Mouse (Mus musculus) embryonic facial prominence, embryonic 12.5 days (tissue): ENCODE results near the gene Xpo6. TPM values are rescaled to one million over a fixed set of nuclear protein-coding genes. Genes with fewer than 3 reads are reported as not detected.

Experiments
- ATAC-seq: fragments of 200-750 bp; cut with Nextera tagmentation; 2 replicates; pipeline ENCODE4 v1.8.0; 2017; ENCODE audit not compliant: insufficient number of reproducible peaks, insufficient read depth, low FRiP score, low TSS enrichment
- H3K27ac ChIP-seq: fragments of 300-500 bp; sonication (generic); 2 replicates; pipeline ENCODE4 v1.5.1; 2016; ENCODE audit warnings: mild to moderate bottlenecking
- H3K27me3 ChIP-seq: fragments of 300-500 bp; sonication (generic); 2 replicates; pipeline ENCODE4 v1.6.1; 2016; ENCODE audit warnings: mild to moderate bottlenecking, moderate library complexity
- H3K36me3 ChIP-seq: fragments of 300-500 bp; sonication (generic); 2 replicates; pipeline ENCODE4 v1.6.1; 2016; ENCODE audit warnings: mild to moderate bottlenecking
- H3K4me1 ChIP-seq: fragments of 300-500 bp; sonication (generic); 2 replicates; pipeline ENCODE4 v1.6.1; 2016
- H3K4me2 ChIP-seq: fragments of 300-500 bp; sonication (generic); replicated peaks from 2 replicates; pipeline ENCODE4 v1.6.1; 2016; ENCODE audit warnings: mild to moderate bottlenecking, moderate library complexity
- H3K4me3 ChIP-seq: fragments of 300-500 bp; sonication (generic); 2 replicates; pipeline ENCODE4 v1.5.1; 2016; ENCODE audit warnings: mild to moderate bottlenecking
- H3K9ac ChIP-seq: fragments of 300-500 bp; sonication (generic); 2 replicates; pipeline ENCODE4 v1.6.1; 2016; ENCODE audit warnings: mild to moderate bottlenecking, moderate library complexity
- H3K9me3 ChIP-seq: fragments of 300-500 bp; sonication (generic); 2 replicates; pipeline ENCODE4 v1.6.1; 2016; ENCODE audit warnings: mild to moderate bottlenecking, moderate library complexity
- WGBS: fragments of 180-500 bp; shearing (Covaris S2); methylation state at CpG from one replicate; pipeline ENCODE4 v1.1.7; 2016; 5-methylcytosine and 5-hydroxymethylcytosine counted together
- polyA plus RNA-seq: library from polyadenylated mRNA; unstranded; fragments of >200 nt; fragmentation: Nextera tagmentation; extraction: Ambion mirVana; gene quantifications from 2 replicates; pipeline ENCODE4 v1.2.1, GENCODE M21; 2016

The Xpo6 gene
- polyA plus RNA-seq, 1 experiment from 2014 or later, result 78.5 TPM

DNA sequence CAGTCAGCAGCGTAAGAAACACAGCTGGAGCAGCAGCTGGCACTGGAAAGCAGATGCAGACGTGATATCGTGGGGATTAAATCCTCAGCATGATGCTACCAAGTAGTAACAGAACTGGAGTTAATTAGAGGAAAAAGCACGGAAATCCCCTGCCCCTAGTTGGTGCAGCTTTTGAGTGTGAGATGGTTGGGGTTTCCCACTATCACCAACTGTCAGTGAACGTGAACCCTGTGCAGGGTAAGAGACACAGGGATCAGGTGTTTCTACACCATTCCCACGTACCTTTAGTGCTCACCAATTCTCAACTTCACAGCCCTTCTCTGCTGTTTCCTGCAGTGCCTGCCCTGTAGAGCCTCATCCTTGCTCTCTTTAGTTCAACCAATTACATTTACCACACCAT lies 80.5 kb downstream of the Xpo6 start:
- Histone ChIP-seq H3K36me3 (peaks cover 70% of the 10 kb centered on the region), H3K27me3 (no peaks in the 10 kb centered on the region), H3K4me2 (no peak overlapping the region), H3K9me3 (no peaks in the 10 kb centered on the region), H3K4me1 (no peaks in the 10 kb centered on the region), H3K9ac (no peak overlapping the region), H3K4me3 (no peak overlapping the region), H3K27ac (no peak overlapping the region)
- 73% methylated on average over 6 of the region's 6 CpGs for WGBS
- ATAC-seq, result no peak

DNA sequence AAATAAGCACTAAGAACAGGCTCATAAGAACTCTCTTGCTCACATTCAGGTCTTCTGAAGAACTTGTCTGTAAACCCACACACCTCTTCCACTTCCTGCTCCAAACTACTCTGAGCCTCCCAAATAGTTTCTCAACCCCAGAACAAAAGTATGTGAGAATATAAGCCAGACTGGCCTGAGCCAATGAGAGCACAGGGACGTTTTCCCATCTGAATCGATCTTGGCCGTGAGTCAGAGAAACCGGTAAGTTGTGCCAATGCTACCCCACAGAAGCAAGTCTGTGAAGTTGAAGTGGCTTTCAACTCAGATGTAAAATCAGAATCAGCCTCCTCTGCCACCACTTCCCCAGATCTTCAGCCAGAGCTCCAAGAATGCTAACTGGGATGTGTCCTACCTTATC lies 87.0 kb downstream of the Xpo6 start:
- Histone ChIP-seq H3K27ac (no peak overlapping the region), H3K9me3 (no peaks in the 10 kb centered on the region), H3K4me1 (no peaks in the 10 kb centered on the region), H3K4me2 (no peak overlapping the region), H3K27me3 (no peaks in the 10 kb centered on the region), H3K4me3 (no peak overlapping the region), H3K36me3 (peaks cover 69% of the 10 kb centered on the region), H3K9ac (no peak overlapping the region)
- ATAC-seq, result no peak
- WGBS, result 95% methylated on average over 4 of the region's 4 CpGs

DNA sequence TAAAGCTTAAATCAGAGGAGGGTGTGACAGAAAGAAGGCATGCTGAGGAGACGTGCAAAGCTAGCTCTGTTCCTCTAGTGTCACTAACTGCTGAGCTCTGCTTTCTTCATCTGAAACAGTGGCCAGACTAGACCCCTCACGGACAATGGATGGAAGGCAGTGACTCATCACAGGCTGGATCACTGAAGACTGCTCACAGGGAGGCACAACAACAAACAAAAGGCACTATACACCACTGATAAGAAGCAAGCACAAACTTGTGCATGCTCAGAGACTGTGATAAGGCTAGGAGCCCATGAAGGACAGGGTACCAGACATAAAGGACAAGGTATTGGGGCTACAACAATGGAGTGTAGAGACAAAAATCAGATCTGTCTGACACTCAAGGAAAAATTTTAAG lies 89.1 kb downstream of the Xpo6 start:
- H3K9ac ChIP-seq, result no peak overlapping the region
- H3K36me3 ChIP-seq, result peaks cover 87% of the 10 kb centered on the region
- no peak overlapping the region for H3K4me2 ChIP-seq
- no peaks in the 10 kb centered on the region for H3K4me1 ChIP-seq
- 85% methylated on average over 2 of the region's 2 CpGs for WGBS
- H3K27me3 ChIP-seq, result no peaks in the 10 kb centered on the region
- ATAC-seq, result no peak
- H3K27ac ChIP-seq, result no peak overlapping the region
- no peaks in the 10 kb centered on the region for H3K9me3 ChIP-seq
- H3K4me3 ChIP-seq, result no peak overlapping the region

DNA sequence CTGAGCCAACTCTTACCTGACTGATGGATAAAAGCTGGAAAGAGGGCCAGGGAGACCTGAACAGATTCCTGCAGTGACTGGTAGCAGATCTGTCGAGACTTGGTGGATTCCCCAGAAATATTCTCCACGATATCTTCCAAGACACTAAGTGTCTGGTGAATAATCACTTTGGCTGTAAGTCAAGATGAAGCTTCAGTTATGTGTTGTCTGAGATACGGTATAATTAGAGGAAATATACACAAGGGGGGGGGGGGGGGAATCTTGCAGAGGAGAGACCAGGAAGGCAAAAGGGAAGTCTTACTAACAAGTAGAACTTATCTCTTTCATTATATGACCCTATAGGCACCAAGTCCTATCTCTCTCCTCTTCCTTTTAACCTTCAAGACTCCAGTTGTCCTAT lies 90.4 kb downstream of the Xpo6 start:
- 80% methylated on average over 3 of the region's 3 CpGs for WGBS
- Histone ChIP-seq H3K27ac (no peak overlapping the region), H3K4me1 (no peaks in the 10 kb centered on the region), H3K4me3 (no peak overlapping the region), H3K27me3 (no peaks in the 10 kb centered on the region), H3K9me3 (no peaks in the 10 kb centered on the region), H3K9ac (no peak overlapping the region), H3K36me3 (peaks cover 88% of the 10 kb centered on the region), H3K4me2 (no peak overlapping the region)
- no peak for ATAC-seq

DNA sequence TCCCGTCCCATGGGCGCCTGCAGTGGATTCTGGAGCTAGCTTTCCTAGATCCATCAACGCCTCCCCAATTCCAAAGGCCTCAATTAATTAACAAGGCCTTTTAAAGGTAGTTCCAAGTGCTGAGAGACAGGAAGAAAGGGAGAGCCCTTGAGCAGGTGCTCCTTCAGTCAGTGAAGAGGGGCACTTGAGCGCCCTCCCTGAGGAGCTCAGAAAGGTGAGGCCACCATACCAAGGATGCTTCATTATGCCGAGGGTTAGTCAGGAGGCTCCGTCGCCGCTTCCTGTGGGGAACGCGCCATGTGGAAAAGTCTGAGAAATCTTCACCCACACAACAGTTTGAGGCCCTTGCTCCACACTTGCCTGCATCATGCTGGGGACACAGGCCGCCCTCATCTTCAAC lies 99.9 kb downstream of the Xpo6 start:
- H3K9me3 ChIP-seq, result no peaks in the 10 kb centered on the region
- no peak overlapping the region for H3K4me3 ChIP-seq
- H3K4me2 ChIP-seq, result no peak overlapping the region
- H3K9ac ChIP-seq, result no peak overlapping the region
- H3K4me1 ChIP-seq, result no peaks in the 10 kb centered on the region
- H3K36me3 ChIP-seq, result peaks cover 72% of the 10 kb centered on the region
- H3K27me3 ChIP-seq, result no peaks in the 10 kb centered on the region
- H3K27ac ChIP-seq, result no peak overlapping the region
- no peak for ATAC-seq
- 94% methylated on average over 11 of the region's 11 CpGs for WGBS

DNA sequence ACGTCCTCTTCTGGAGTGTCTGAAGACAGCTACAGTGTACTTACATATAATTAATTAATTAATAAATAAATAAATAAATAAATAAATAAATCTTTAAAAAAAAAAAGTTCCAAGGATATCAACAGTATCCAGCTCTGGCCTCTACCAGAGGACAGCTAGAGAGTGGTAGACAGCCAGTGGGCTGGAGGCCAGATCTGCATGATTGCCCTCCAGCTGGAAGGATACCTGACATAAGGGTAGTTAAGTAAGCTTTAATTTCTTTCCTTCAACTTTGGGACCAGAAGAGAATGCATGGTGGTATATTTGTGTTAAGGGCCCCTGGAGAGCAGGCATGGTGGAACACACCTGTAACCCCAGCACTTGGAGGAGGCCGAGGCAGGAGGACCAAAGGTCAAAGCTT lies 100.5 kb downstream of the Xpo6 start:
- Histone ChIP-seq H3K9me3 (no peaks in the 10 kb centered on the region), H3K27me3 (no peaks in the 10 kb centered on the region), H3K4me1 (no peaks in the 10 kb centered on the region), H3K9ac (no peak overlapping the region), H3K4me3 (no peak overlapping the region), H3K4me2 (no peak overlapping the region), H3K36me3 (peaks cover 69% of the 10 kb centered on the region), H3K27ac (no peak overlapping the region)
- no peak for ATAC-seq
- whole genome bisulfite sequencing, result 86% methylated on average over 2 of the region's 2 CpGs

DNA sequence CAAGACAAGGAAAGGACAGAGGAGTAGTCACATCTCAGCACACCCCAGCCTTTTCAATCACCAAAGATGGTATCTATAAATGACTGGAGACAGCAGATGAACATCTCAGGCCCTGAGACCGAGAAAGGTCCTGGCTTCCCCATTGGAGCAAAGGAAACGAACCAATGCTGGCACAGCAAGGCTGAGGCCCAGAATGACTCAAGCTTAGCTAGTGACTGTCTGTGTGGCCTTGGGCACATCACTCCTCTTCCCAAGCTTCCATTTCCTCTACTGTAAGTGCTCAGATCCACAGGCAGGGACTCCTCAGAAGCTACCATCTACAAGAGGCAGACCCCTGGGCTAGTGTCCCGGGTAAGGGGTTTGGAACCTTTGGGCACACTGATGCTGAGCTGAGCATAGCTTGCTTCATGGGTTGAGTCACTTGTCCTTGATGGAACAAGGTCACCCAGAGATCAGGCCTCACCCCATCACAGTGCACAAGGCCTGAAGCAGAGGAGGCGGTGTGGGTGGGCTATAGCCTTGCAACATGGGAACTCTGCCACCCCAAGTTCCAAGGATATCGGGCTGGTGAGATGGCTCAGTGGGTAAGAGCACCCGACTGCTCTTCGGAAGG lies 101.0 kb downstream of the Xpo6 start:
- H3K36me3 ChIP-seq, result peaks cover 63% of the 10 kb centered on the region
- no peaks in the 10 kb centered on the region for H3K4me1 ChIP-seq
- H3K27ac ChIP-seq, result no peak overlapping the region
- no peaks in the 10 kb centered on the region for H3K9me3 ChIP-seq
- whole genome bisulfite sequencing, result 95% methylated on average over 7 of the region's 7 CpGs
- no peak overlapping the region for H3K4me3 ChIP-seq
- no peak for ATAC-seq
- no peak overlapping the region for H3K9ac ChIP-seq
- H3K27me3 ChIP-seq, result no peaks in the 10 kb centered on the region
- no peak overlapping the region for H3K4me2 ChIP-seq

DNA sequence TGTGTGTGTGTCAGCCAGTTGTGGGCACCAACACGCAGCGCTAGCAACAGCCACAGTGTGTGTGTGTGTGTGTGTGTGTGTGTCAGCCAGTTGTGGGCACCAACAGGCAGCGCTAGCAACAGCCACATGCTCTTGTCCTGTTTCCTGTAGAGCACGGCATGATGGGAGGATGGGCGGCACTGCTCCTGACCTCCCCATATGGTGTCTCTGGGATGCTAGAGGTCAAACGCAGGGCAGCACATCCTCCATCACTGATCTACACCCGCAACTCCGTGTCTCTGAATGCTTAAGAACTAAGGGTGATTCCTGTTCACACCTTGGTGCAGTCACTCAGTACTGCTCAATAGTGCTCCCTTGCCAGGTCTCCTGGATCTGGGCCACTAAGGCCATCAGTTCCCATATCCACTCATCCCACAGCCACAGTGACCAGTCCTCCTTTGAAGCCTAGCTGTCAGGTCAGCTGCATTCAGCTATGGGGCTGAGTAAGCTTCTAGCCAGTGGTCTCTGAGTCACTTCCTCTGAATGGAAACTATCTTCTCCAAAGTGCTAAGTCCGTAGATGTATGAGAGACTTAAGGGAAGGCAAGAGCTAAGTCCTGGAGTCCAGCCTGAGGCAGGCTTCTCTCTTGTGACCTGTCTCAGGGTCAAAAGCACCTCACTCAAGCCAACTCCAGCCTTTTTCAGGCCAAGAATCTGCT lies 102.9 kb downstream of the Xpo6 start:
- Histone ChIP-seq H3K4me3 (no peak overlapping the region), H3K27ac (no peak overlapping the region), H3K4me2 (no peak overlapping the region), H3K27me3 (no peaks in the 10 kb centered on the region), H3K4me1 (no peaks in the 10 kb centered on the region), H3K9me3 (no peaks in the 10 kb centered on the region), H3K36me3 (peaks cover 51% of the 10 kb centered on the region), H3K9ac (no peak overlapping the region)
- 86% methylated on average over 7 of the region's 9 CpGs for WGBS
- ATAC-seq, result no peak

DNA sequence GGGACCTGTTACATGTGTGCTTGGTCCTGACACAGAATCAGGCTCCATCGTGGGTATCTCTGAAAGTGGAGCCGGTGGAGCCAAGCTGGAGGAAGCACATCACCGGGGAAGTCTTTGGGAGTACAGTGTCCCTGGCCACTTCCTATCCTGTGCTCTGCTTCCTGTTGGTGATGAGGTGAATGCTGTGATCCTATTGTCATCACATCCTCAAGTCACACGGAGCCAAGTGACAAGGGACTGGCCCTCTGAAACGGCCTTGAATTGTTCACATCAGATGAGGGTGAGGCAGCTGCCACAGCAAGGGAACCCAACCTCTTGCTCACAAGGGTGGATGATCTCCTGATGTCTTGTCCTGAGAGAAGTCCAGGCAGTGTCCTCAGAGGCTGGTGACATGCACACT lies 103.7 kb downstream of the Xpo6 start:
- no peak overlapping the region for H3K4me3 ChIP-seq
- H3K4me1 ChIP-seq, result no peaks in the 10 kb centered on the region
- peaks cover 43% of the 10 kb centered on the region for H3K36me3 ChIP-seq
- no peaks in the 10 kb centered on the region for H3K27me3 ChIP-seq
- WGBS, result 82% methylated on average over 5 of the region's 5 CpGs
- H3K27ac ChIP-seq, result no peak overlapping the region
- no peak overlapping the region for H3K4me2 ChIP-seq
- no peaks in the 10 kb centered on the region for H3K9me3 ChIP-seq
- ATAC-seq, result no peak
- no peak overlapping the region for H3K9ac ChIP-seq

DNA sequence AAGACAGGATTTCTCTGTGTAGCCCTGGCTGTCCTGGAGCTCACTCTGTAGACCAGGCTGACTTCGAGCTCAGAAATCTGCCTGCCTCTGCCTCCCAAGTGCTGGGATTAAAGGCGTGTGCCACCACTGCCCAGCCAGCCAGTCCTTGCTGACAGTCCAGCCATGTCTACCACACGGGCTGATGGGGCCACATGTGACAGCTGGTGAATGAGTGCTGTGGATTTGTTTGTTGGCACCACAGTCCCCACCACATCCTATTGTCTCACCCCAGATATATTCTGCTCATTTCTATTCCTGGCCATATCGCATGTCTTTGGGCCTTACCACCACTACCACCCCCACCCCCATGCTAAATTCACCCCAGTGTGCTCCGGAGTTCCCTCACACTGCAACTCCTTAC lies 105.6 kb downstream of the Xpo6 start:
- no peaks in the 10 kb centered on the region for H3K4me1 ChIP-seq
- H3K9me3 ChIP-seq, result 0 out of 2 replicates have a peak, but pooled peaks cover 5% of the 10 kb centered on the region
- WGBS, result 89% methylated on average over 5 of the region's 5 CpGs

DNA sequence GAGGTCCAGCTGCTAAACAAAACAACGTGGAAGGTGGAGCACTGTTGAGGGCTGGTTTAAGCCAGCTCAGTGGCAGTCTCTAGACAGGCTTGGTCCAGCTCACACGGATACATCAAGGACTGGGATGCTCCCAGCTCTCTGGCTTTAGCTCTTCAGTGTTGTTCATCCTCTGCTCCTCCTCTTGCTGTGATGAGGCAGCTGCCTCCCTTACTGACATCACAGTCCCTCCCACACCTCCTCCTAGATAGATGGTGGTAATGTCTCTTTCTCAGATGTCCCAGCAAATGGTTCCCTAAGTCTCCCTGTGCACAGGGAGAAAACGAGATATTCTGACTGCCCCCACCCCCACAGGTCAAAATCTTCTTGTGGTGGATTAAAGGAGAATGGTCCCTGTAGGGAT lies 107.1 kb downstream of the Xpo6 start:
- Histone ChIP-seq H3K9me3 (0 out of 2 replicates have a peak, but pooled peaks cover 5% of the 10 kb centered on the region), H3K4me1 (no peaks in the 10 kb centered on the region), H3K9ac (no peak overlapping the region), H3K27me3 (no peaks in the 10 kb centered on the region), H3K36me3 (peaks cover 15% of the 10 kb centered on the region; the same call in 1 of the 2 replicates), H3K4me3 (no peak overlapping the region), H3K27ac (no peak overlapping the region), H3K4me2 (no peak overlapping the region)
- peak; percentile 5; the same call in 1 of the 2 replicates for ATAC-seq
- 46% methylated on average over 3 of the region's 3 CpGs for WGBS

More for the DNA sequence above, 105.6 kb downstream of the Xpo6 start:
- ATAC-seq, result no peak
- Histone ChIP-seq H3K4me2 (no peak overlapping the region), H3K4me3 (no peak overlapping the region), H3K9ac (no peak overlapping the region), H3K27ac (no peak overlapping the region), H3K27me3 (no peaks in the 10 kb centered on the region), H3K36me3 (peaks cover 27% of the 10 kb centered on the region)

DNA sequence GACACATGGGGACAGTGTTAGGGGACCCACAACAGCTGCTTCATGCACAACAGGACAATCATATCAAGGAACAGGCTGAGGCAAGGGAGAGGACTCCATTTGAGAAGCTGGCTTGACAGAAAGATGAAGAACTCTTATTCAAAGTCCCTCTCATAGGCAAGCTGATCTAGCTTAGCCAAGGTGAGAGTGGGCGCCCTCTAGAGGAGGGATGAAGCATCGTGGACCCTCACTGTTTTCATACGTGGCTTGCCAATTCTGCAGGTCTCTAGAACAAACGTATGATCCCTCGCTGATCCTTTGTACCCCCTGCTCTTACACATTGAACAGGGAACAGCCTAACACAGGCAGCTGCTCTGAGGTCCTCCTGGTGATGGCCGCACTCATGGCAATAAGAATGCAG lies 110.5 kb downstream of the Xpo6 start:
- 17% methylated on average over 6 of the region's 6 CpGs for WGBS
- peaks cover 5% of the 10 kb centered on the region; the same call in 1 of the 2 replicates for H3K4me1 ChIP-seq
- no peak overlapping the region for H3K9ac ChIP-seq
- 0 out of 2 replicates have a peak, but pooled peaks cover 5% of the 10 kb centered on the region for H3K9me3 ChIP-seq
- peaks cover 5% of the 10 kb centered on the region for H3K27me3 ChIP-seq
- H3K36me3 ChIP-seq, result no peaks in the 10 kb centered on the region
- no peak overlapping the region for H3K27ac ChIP-seq
- no peak overlapping the region for H3K4me3 ChIP-seq
- H3K4me2 ChIP-seq, result no peak overlapping the region
- no peak for ATAC-seq
